Mouse (Mus musculus) ES-E14 (cell line): ENCODE measurements around the gene Eps15l1. TPM values are rescaled to one million over a fixed set of nuclear protein-coding genes. Genes with fewer than 3 reads are reported as not detected.

Source experiments
- DNase-seq: peaks from one replicate; pipeline ENCODE4 v3.0.0-alpha.2; 2013; ENCODE audit warnings: low read depth, low spot score
- H3K27ac ChIP-seq: 2 replicates; pipeline ENCODE4 v1.5.1; 2012; ENCODE audit warnings: low read depth, mild to moderate bottlenecking, low read length, moderate library complexity, mixed read lengths; ENCODE audit not compliant: poor library complexity, insufficient read depth, severe bottlenecking
- H3K36me3 ChIP-seq: 2 replicates; pipeline ENCODE4 v1.6.1; 2012; ENCODE audit warnings: mild to moderate bottlenecking, low read length, moderate library complexity, mixed read lengths; ENCODE audit not compliant: control insufficient read depth, poor library complexity, insufficient read depth, severe bottlenecking
- H3K4me1 ChIP-seq, 2 experiments: fragments of 150-350 bp in 1 of 2; sonication (generic) in 1 of 2; 2 replicates each; pipeline ENCODE4 v1.6.1; 2012; ENCODE audit warnings: low read length in 2 of 2, mild to moderate bottlenecking in 1 of 2, mixed read lengths in 1 of 2; ENCODE audit not compliant: control insufficient read depth in 2 of 2, insufficient read depth in 2 of 2, poor library complexity in 1 of 2
- H3K4me3 ChIP-seq, 2 experiments: fragments of 150-350 bp in 1 of 2; sonication (generic) in 1 of 2; 2 replicates each; pipeline ENCODE4 v1.5.1; 2012; ENCODE audit warnings: low read length in 2 of 2, low read depth in 1 of 2, mild to moderate bottlenecking in 1 of 2, mixed read lengths in 1 of 2; ENCODE audit not compliant: insufficient read depth in 1 of 2, poor library complexity in 1 of 2, severe bottlenecking in 1 of 2
- H3K9ac ChIP-seq: 2 replicates; pipeline ENCODE4 v1.6.1; 2012; ENCODE audit warnings: low read depth, mild to moderate bottlenecking, low read length, mixed read lengths; ENCODE audit not compliant: poor library complexity, insufficient read depth, severe bottlenecking
- H3K9me3 ChIP-seq: fragments of 150-350 bp; sonication (generic); 2 replicates; pipeline ENCODE4 v1.6.1; 2012; ENCODE audit warnings: low read depth, mild to moderate bottlenecking, low read length; ENCODE audit not compliant: control insufficient read depth, insufficient read depth
- CHD2 ChIP-seq: IDR thresholded peaks from 2 replicates; pipeline ENCODE4 v1.6.1; 2014; ENCODE audit warnings: mild to moderate bottlenecking, low read depth, low read length, inconsistent platforms
- HCFC1 ChIP-seq: IDR thresholded peaks from 2 replicates; pipeline ENCODE4 v1.6.1; 2012; ENCODE audit warnings: low read length, inconsistent platforms, borderline replicate concordance; ENCODE audit not compliant: insufficient read depth
- MAFK ChIP-seq: IDR thresholded peaks from 2 replicates; pipeline ENCODE4 v1.6.1; 2014; ENCODE audit warnings: mild to moderate bottlenecking, low read depth, low read length, inconsistent platforms; ENCODE audit not compliant: insufficient read depth
- ZC3H11A ChIP-seq: IDR thresholded peaks from 2 replicates; pipeline ENCODE4 v1.6.1; 2012; ENCODE audit warnings: low read depth, mild to moderate bottlenecking, inconsistent platforms, low read length, borderline replicate concordance
- ZNF384 ChIP-seq: IDR thresholded peaks from 2 replicates; pipeline ENCODE4 v1.6.1; 2012; ENCODE audit warnings: low read depth, low read length, inconsistent platforms
- in situ Hi-C, 2 experiments: fragments of 600-800 bp; cut with MboI; formaldehyde crosslinking; loops; one replicate each; pipeline ENCODE4 v1.15.1; 2025; ENCODE audit warnings: low sequenced_read_pairs in 2 of 2, inconsistent platforms in 1 of 2; ENCODE audit not compliant: unreplicated experiment in 2 of 2
- total RNA-seq: library from RNA; depleted of rRNA; stranded (reverse); fragments of 300-350 nt; gene quantifications from 2 replicates; pipeline ENCODE4 v1.2.3, GENCODE M21; 2012

The Eps15l1 gene
- total RNA-seq, 1 experiment, result 41.7 TPM

DNA sequence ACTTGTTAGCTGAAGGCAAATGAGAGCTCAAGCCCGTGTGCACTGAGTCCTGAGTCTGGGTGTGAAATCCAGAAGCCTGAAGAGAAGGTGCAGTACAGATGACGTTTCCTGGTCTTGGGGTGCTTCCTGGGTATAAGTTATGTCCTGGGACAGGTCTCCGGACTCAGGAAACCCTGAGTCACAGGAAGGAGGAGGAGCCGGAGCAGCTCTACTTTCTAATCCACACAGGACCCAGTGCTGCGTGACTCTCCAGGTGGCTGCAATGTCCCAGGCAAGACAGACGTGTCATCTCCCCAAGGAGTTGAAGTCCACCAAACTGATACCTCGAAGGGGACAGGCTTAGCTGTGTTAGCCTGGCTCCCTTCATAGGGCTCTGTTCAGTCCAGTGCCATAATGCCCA is 57.8 kb downstream of the Eps15l1 start:
- Histone ChIP-seq H3K9me3 (no peaks in the 10 kb centered on the region), H3K4me1 (peaks cover 2 to 7% of the 10 kb centered on the region in 2 experiments; a peak in 2 of 4 replicates), H3K4me3 (no peak overlapping the region), H3K36me3 (peaks cover 46% of the 10 kb centered on the region), H3K9ac (no peak overlapping the region), H3K27ac (no peak overlapping the region)
- no peak for DNase-seq
- in situ Hi-C loops, result loop anchor here in 1 of 2 experiments (10.0 kb wide), 1 partner anchor 99 kb away; no protein-coding TSS in a partner anchor
- TF ChIP-seq ZC3H11A (no peak), MAFK (no peak), HCFC1 (no peak), CHD2 (no peak), ZNF384 (no peak)

DNA sequence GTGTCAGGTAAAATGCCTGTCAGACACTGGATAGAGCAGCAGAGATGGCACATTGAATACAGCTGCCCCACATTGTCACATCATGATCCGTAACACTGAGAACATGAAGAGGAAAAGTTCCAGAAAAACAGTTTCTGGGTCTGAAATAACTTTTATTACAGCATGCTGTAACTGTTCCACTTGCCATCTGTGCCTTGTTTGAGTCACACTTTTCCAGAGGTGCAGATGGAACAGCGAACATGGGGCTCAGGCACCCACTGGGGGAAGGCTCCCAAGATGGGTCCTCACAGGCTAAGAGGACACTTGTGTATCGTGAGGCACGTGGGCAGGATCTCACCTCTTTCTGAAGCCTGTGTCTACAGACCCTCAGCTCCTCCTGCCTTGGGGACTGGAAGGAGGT is 58.5 kb downstream of the Eps15l1 start:
- no peak for TF ChIP-seq MAFK
- TF ChIP-seq ZC3H11A, result no peak
- no peak for TF ChIP-seq CHD2
- TF ChIP-seq ZNF384, result no peak
- TF ChIP-seq HCFC1, result no peak
- Histone ChIP-seq H3K9me3 (no peaks in the 10 kb centered on the region), H3K9ac (no peak overlapping the region), H3K4me3 (no peak overlapping the region), H3K27ac (no peak overlapping the region), H3K36me3 (peaks cover 39% of the 10 kb centered on the region), H3K4me1 (peaks cover 2 to 7% of the 10 kb centered on the region in 2 experiments; a peak in 2 of 4 replicates)
- in situ Hi-C loops, result loop anchor here in 1 of 2 experiments (10.0 kb wide), 1 partner anchor 98 kb away; no protein-coding TSS in a partner anchor
- no peak for DNase-seq

DNA sequence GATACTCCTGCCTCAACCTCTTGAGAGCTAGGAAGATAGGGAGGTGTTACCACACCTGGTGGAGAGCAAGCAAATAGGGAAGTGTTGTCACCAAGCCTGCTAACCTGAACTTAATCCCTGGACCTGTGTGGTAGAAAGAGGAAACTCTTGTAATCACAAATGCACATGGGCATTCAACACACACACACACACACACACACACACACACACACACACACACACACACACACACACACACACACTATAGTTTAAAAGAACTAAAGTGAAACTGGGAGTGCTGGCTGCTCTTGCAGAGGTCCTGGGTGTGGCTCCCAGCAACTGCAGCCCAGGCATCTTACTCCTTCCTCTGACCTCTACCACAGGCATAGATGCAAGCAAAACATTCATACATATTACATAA is 61.1 kb downstream of the Eps15l1 start:
- TF ChIP-seq ZC3H11A (no peak), CHD2 (no peak), HCFC1 (no peak)
- H3K4me1 ChIP-seq, result peaks cover 4% of the 10 kb centered on the region in 2 experiments; a peak in 2 of 4 replicates
- H3K4me3 ChIP-seq, result no peak overlapping the region
- no peak for DNase-seq
- no peak overlapping the region for H3K9ac ChIP-seq
- in situ Hi-C loops, result loop anchor here in 1 of 2 experiments (10.0 kb wide), 1 partner anchor 95 kb away; no protein-coding TSS in a partner anchor
- no peaks in the 10 kb centered on the region for H3K9me3 ChIP-seq
- no peak overlapping the region for H3K27ac ChIP-seq
- peaks cover 32% of the 10 kb centered on the region; the same call in 1 of the 2 replicates for H3K36me3 ChIP-seq

DNA sequence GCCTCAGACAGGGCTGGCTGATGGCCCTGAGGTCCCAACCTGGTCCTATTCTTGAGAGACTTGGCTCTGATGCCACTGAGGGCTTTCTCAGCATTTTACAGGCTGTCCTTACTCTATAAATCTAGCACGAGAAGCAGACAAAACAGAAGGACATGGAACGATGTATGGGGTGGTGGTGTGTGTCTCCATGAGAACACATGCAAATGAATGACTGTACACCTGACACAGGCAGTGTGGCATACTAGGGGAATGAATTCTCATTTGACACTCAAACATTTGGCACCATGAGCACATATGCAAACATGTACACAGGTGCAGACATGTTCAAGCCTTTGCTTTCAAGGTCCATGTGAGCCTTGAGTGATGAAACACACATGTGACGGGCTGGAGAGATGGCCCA is 64.7 kb downstream of the Eps15l1 start:
- Histone ChIP-seq H3K27ac (no peak overlapping the region), H3K4me3 (no peak overlapping the region), H3K36me3 (peaks cover 16% of the 10 kb centered on the region; the same call in 1 of the 2 replicates), H3K9ac (no peak overlapping the region), H3K9me3 (no peaks in the 10 kb centered on the region), H3K4me1 (peaks cover 9 to 10% of the 10 kb centered on the region in 2 experiments)
- in situ Hi-C loops, result no loop called here
- no peak for DNase-seq
- TF ChIP-seq MAFK, result no peak
- no peak for TF ChIP-seq ZNF384
- no peak for TF ChIP-seq HCFC1
- TF ChIP-seq ZC3H11A, result no peak
- TF ChIP-seq CHD2, result no peak

DNA sequence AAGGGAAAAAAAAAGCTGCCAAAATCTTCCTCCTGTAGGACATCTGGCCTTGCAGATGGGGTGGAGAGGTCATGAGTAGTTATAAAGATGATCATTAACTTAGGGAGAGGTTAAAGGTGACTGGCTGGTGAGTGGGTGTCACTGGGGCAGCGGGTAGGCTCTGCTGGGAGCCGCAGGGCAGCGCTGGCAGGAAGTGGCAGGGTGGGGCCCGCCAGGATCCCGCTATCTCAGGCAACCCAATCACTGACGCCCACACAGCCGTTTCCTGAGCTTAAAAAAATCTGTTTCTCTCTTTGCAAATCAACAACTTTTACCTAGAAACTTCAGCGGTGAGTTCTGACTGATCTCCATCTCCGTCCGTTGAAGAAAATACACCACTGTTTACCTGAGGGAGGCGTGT is 67.0 kb downstream of the Eps15l1 start:
- Histone ChIP-seq H3K36me3 (peaks cover 11% of the 10 kb centered on the region; the same call in 1 of the 2 replicates), H3K27ac (peak overlapping the region; percentile 45), H3K4me1 (peaks cover 10% of the 10 kb centered on the region in 2 experiments), H3K9ac (no peak overlapping the region), H3K4me3 (no peak overlapping the region; a peak in 1 of 4 replicates), H3K9me3 (no peaks in the 10 kb centered on the region)
- no peak for DNase-seq
- TF ChIP-seq ZNF384 (no peak), HCFC1 (no peak), MAFK (no peak), CHD2 (no peak), ZC3H11A (no peak)
- in situ Hi-C loops, result no loop called here
